Mouse (Mus musculus): Measurements from ENCODE around the gene As3mt. TPM values are rescaled to one million over a fixed set of nuclear protein-coding genes. Genes with fewer than 3 reads are reported as not detected.

As3mt gene
- polyA plus RNA-seq, 1 experiment from 2014 or later: 27.6 TPM

DNA sequence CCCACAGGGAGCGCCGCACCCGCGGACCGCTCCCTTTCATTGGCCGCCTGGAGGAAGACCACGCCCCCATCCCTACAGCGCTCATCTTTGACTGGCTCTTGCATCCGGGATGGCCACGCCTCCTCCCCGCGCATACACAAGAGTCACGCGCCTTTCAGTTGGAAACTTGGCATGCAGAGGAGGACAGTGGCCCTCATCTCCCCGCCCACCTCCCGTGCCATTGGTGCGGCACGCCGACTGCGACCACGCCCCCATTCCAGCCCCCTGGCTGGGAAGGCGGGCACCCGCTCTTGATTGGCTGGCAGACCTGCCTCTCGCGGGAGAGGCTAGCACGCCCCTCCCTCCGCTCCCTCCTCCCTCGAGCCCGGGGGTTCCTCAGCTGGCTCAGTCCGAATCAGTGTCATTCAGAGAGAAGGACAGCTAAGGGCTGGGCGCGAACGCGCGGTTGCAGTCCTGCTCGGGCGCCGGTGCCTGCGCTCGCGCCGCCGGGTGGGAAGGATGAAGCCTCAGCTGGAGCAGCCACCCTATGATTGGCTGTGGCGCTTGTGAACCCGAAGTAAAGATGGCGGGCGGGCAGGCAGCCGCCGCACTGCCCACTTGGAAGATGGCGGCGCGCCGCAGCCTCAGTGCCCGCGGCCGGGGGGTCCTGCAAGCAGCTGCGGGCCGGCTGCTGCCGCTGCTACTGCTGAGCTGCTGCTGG lies 54.1 kb downstream of the As3mt start, which contains the start of gene Cnnm2:
Gene Cnnm2, plus strand, starts transcription at position 350 of the 700 bp plus-strand sequence.
- ATAC-seq (peak; percentile 98), DNase-seq (ENCODE audit: low spot score) (peak; percentile 100)
- peak within 1 kb of the TSS; percentile 78 for H3K27ac ChIP-seq (ENCODE audit: low read length)
- TF ChIP-seq EP300 (IDR thresholded peaks at IDR 0.05): no peak
- TF ChIP-seq CTCF (IDR thresholded peaks at IDR 0.05): no peak
- H3K9me3 ChIP-seq (ENCODE audit: low read length): no peaks in the 10 kb centered on the region
- H3K4me2 ChIP-seq (replicated peaks; ENCODE audit: low read depth, low read length): peak within 1 kb of the TSS; percentile 99
- H3K36me3 ChIP-seq (ENCODE audit: insufficient read depth, low read length): no peaks in the 10 kb centered on the region
- peak within 1 kb of the TSS; percentile 81 for H3K4me3 ChIP-seq (ENCODE audit: low read depth, low read length)
- H3K27me3 ChIP-seq (replicated peaks; ENCODE audit: insufficient read depth, low read length): no peaks in the 10 kb centered on the region
- peaks cover 13% of the 10 kb centered on the region; the same call in 1 of the 2 replicates for H3K4me1 ChIP-seq (ENCODE audit: insufficient read depth, low read depth, low read length)
- 1% methylated on average over 57 of the region's 59 CpGs for WGBS
- peak within 1 kb of the TSS; percentile 69 for H3K9ac ChIP-seq (replicated peaks; ENCODE audit: low read depth)

DNA sequence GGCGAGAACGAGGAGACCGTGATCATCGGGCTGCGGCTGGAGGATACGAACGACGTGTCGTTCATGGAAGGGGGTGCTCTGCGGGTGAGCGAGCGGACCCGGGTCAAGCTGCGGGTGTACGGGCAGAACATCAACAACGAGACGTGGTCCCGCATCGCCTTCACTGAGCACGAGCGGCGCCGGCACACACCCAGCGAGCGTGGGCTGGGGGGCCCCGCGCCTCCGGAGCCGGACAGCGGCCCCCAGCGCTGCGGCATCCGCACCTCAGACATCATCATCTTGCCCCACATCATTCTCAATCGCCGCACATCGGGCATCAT lies 54.7 kb downstream of the As3mt start:
- Histone ChIP-seq H3K4me3 (ENCODE audit: low read depth, low read length) (peak overlapping the region; percentile 81), H3K9me3 (ENCODE audit: low read length) (no peaks in the 10 kb centered on the region), H3K9ac (replicated peaks; ENCODE audit: low read depth) (peak overlapping the region; percentile 69), H3K4me1 (ENCODE audit: insufficient read depth, low read depth, low read length) (peaks cover 13% of the 10 kb centered on the region; the same call in 1 of the 2 replicates), H3K27me3 (replicated peaks; ENCODE audit: insufficient read depth, low read length) (no peaks in the 10 kb centered on the region), H3K27ac (ENCODE audit: low read length) (no peak overlapping the region), H3K36me3 (ENCODE audit: insufficient read depth, low read length) (no peaks in the 10 kb centered on the region), H3K4me2 (replicated peaks; ENCODE audit: low read depth, low read length) (peak overlapping the region; percentile 99)
- no peak for TF ChIP-seq EP300 (IDR thresholded peaks at IDR 0.05)
- no peak for TF ChIP-seq CTCF (IDR thresholded peaks at IDR 0.05)
- under 1% methylated on average over 36 of the region's 36 CpGs for WGBS
- ATAC-seq (no peak), DNase-seq (ENCODE audit: low spot score) (peak; percentile 18)

DNA sequence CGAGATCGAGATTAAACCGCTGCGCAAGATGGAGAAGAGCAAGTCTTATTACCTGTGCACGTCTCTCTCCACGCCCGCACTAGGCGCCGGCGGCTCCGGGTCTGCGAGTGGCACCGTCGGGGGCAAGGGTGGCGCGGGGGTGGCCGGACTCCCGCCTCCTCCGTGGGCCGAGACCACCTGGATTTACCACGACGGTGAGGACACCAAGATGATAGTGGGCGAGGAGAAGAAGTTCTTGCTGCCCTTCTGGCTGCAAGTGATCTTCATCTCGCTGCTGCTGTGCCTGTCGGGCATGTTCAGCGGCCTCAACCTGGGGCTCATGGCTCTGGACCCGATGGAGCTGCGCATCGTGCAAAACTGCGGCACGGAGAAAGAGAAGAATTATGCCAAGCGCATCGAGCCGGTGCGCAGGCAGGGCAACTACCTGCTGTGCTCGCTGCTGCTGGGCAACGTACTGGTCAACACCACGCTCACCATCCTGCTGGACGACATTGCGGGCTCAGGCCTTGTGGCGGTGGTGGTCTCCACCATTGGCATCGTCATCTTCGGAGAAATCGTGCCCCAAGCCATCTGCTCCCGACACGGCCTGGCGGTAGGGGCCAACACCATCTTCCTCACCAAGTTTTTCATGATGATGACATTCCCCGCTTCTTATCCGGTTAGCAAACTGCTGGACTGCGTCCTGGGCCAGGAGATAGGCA lies 55.2 kb downstream of the As3mt start:
- no peaks in the 10 kb centered on the region for H3K36me3 ChIP-seq (ENCODE audit: insufficient read depth, low read length)
- WGBS: 2% methylated on average over 50 of the region's 50 CpGs
- H3K27me3 ChIP-seq (replicated peaks; ENCODE audit: insufficient read depth, low read length): no peaks in the 10 kb centered on the region
- TF ChIP-seq CTCF (IDR thresholded peaks at IDR 0.05): no peak
- TF ChIP-seq EP300 (IDR thresholded peaks at IDR 0.05): no peak
- no peak overlapping the region for H3K27ac ChIP-seq (ENCODE audit: low read length)
- peaks cover 13% of the 10 kb centered on the region; the same call in 1 of the 2 replicates for H3K4me1 ChIP-seq (ENCODE audit: insufficient read depth, low read depth, low read length)
- no peaks in the 10 kb centered on the region for H3K9me3 ChIP-seq (ENCODE audit: low read length)
- ATAC-seq: no peak
- peak overlapping the region; percentile 69 for H3K9ac ChIP-seq (replicated peaks; ENCODE audit: low read depth)
- peak overlapping the region; percentile 99 for H3K4me2 ChIP-seq (replicated peaks; ENCODE audit: low read depth, low read length)
- peak overlapping the region; percentile 81 for H3K4me3 ChIP-seq (ENCODE audit: low read depth, low read length)
- DNase-seq (ENCODE audit: low spot score): no peak

DNA sequence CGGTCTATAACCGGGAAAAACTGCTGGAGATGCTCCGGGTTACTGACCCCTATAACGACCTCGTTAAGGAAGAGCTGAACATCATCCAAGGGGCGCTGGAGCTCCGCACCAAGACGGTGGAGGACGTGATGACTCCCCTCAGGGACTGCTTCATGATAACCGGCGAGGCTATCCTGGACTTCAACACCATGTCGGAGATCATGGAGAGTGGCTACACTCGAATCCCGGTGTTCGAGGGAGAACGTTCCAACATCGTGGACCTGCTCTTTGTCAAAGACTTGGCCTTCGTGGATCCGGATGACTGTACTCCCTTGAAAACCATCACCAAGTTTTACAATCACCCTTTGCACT lies 55.7 kb downstream of the As3mt start:
- H3K9ac ChIP-seq (replicated peaks; ENCODE audit: low read depth): no peak overlapping the region

DNA sequence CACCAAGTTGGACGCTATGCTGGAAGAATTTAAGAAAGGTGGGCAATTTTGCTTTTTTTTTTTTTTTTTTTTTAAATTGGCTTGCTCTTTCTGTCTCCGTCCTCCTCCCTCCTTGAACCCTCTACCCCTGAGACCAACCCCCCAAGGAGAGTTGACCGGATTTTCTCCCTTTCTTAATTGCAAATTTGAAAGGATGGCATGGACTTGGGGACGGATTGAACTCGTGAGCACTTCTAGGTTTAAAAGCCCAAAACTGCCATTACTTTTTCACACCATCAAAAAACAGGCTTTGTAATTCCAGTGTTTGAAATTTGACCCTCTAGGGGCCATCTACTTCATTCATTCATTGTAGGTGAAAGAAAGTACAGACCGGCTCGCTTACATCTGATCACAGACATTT lies 56.1 kb downstream of the As3mt start:
- Histone ChIP-seq H3K4me2 (replicated peaks; ENCODE audit: low read depth, low read length) (peak overlapping the region; percentile 99), H3K4me3 (ENCODE audit: low read depth, low read length) (peak overlapping the region; percentile 81; the same call in 1 of the 2 replicates), H3K27me3 (replicated peaks; ENCODE audit: insufficient read depth, low read length) (no peaks in the 10 kb centered on the region), H3K9me3 (ENCODE audit: low read length) (no peaks in the 10 kb centered on the region), H3K4me1 (ENCODE audit: insufficient read depth, low read depth, low read length) (peaks cover 13% of the 10 kb centered on the region; the same call in 1 of the 2 replicates), H3K36me3 (ENCODE audit: insufficient read depth, low read length) (no peaks in the 10 kb centered on the region), H3K27ac (ENCODE audit: low read length) (no peak overlapping the region), H3K9ac (replicated peaks; ENCODE audit: low read depth) (no peak overlapping the region)
- DNase-seq (ENCODE audit: low spot score): no peak
- no peak for TF ChIP-seq EP300 (IDR thresholded peaks at IDR 0.05)
- TF ChIP-seq CTCF (IDR thresholded peaks at IDR 0.05): no peak
- WGBS: 38% methylated on average over 7 of the region's 7 CpGs
- no peak for ATAC-seq

More for the DNA sequence above, 55.7 kb downstream of the As3mt start:
- H3K27me3 ChIP-seq (replicated peaks; ENCODE audit: insufficient read depth, low read length): no peaks in the 10 kb centered on the region
- peaks cover 13% of the 10 kb centered on the region; the same call in 1 of the 2 replicates for H3K4me1 ChIP-seq (ENCODE audit: insufficient read depth, low read depth, low read length)
- TF ChIP-seq EP300 (IDR thresholded peaks at IDR 0.05) (no peak), CTCF (IDR thresholded peaks at IDR 0.05) (no peak)
- no peak for DNase-seq (ENCODE audit: low spot score)
- peak overlapping the region; percentile 99 for H3K4me2 ChIP-seq (replicated peaks; ENCODE audit: low read depth, low read length)
- WGBS: 4% methylated on average over 19 of the region's 19 CpGs
- H3K36me3 ChIP-seq (ENCODE audit: insufficient read depth, low read length): no peaks in the 10 kb centered on the region
- no peak overlapping the region for H3K27ac ChIP-seq (ENCODE audit: low read length)
- H3K4me3 ChIP-seq (ENCODE audit: low read depth, low read length): peak overlapping the region; percentile 81
- no peak for ATAC-seq
- no peaks in the 10 kb centered on the region for H3K9me3 ChIP-seq (ENCODE audit: low read length)

DNA sequence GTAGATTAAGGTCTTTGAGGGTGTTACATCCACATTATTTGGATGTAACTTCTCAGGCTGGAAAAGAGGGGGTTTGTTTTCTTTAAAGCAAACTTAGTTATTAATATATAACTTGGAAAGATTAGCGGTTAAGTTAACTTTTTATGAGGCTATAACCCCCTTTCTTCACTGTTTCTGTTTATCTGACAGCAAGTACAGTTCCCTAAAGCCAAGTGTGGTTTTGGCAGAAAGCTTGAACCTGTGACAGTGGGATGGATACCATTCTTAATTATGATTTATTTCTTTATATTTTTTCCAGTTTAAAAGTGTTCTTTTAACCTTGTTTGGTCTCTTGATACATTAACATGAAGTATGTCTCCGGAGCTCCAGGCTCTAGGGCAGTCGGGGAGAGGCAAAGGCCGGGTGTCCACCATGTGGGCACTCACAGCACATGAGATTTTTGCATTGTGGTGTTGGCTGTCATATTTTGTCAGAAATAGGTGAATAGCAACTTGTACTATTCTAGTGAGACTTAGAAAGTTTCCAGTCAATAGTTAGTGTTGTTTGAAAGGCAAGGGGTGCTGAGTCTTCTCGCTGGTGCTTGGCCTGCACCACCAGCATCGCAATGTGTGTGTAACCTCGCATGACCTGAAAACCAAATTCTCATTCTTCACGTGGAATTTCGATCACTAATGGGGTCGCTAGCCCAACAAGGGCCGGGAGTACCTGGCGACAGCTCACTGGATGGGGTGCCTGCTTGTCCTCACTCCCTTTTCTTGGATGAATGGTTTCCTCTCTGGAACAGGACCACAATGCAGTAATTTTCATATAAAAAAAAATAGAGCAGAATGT lies 56.9 kb downstream of the As3mt start:
- H3K27me3 ChIP-seq (replicated peaks; ENCODE audit: insufficient read depth, low read length): no peaks in the 10 kb centered on the region
- ATAC-seq (no peak), DNase-seq (ENCODE audit: low spot score) (no peak)
- H3K4me3 ChIP-seq (ENCODE audit: low read depth, low read length): no peak overlapping the region
- no peaks in the 10 kb centered on the region for H3K36me3 ChIP-seq (ENCODE audit: insufficient read depth, low read length)
- TF ChIP-seq EP300 (IDR thresholded peaks at IDR 0.05): no peak
- TF ChIP-seq CTCF (IDR thresholded peaks at IDR 0.05): no peak
- no peaks in the 10 kb centered on the region for H3K9me3 ChIP-seq (ENCODE audit: low read length)
- WGBS: 71% methylated on average over 12 of the region's 12 CpGs
- H3K9ac ChIP-seq (replicated peaks; ENCODE audit: low read depth): no peak overlapping the region
- H3K4me1 ChIP-seq (ENCODE audit: insufficient read depth, low read depth, low read length): peaks cover 13% of the 10 kb centered on the region; the same call in 1 of the 2 replicates
- no peak overlapping the region for H3K27ac ChIP-seq (ENCODE audit: low read length)
- no peak overlapping the region; the same call in 1 of the 2 replicates for H3K4me2 ChIP-seq (replicated peaks; ENCODE audit: low read depth, low read length)
